Mouse (Mus musculus): Measurements from ENCODE around the gene Limch1.

The Limch1 gene

DNA sequence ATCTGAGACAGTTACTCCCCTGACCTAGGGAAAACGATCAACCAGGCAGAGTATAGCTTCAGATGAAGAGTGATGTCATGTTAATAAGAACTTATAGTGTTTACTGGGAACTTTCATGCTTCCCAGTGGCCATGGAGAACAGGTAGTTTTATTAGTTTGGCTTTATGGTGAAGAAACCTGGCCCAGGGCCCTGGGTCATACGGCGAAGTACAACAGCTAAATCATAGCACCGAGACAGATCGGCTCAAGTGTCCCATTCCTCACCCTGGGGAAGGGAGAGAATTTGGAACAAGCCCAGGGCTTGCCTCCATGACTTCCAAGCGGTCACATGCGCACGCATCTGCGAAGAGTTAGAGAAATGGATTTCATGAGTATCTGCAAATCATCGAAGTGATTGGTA lies 84.6 kb downstream of the Limch1 start:
- DNase-seq (ENCODE audit: low spot score), result no peak

DNA sequence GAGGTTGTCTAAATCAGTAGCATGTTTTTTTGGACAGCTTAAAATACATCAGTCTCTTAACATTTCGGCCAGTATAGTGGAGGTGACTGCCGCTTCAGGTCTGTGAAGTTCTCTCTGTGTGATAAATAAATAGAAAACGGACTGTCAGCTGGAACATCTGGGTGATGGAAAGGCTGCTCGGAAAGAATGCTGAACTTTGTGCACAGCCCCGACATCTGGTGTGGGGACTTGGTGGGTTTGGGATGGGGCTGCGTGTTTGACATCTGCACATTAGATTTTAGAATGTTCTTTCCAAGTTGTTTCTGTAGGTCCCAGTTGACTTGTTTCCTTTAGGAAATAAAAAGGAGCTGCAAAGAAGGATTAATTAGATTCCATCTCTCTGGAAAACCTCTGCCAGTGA lies 89.1 kb downstream of the Limch1 start:
- no peak for DNase-seq (ENCODE audit: low spot score)

- no peak for DNase-seq (ENCODE audit: low spot score)
Measured at GRCm38 (mm10) chr5:66836892-66837291, 91.3 kb downstream of the Limch1 start.

DNA sequence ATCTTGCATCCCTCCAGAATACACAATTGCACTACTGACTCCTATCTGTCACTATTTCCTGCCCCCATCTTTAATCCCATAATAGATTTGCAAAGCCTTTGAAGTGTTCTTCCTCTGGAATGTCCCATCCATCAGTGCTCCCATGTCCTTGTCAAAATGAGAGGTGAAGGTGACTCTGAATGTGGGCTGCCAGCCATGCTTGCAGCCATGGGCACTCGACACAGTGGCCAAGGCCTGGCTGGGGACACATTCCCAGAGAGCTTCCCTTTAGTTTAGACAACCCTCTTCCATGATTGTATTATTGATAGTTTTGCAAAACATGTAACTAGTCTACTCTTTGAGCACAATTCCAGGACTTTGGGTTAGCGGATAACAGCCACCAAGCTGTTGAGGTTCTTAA lies 96.3 kb downstream of the Limch1 start:
- DNase-seq (ENCODE audit: low spot score), result no peak

DNA sequence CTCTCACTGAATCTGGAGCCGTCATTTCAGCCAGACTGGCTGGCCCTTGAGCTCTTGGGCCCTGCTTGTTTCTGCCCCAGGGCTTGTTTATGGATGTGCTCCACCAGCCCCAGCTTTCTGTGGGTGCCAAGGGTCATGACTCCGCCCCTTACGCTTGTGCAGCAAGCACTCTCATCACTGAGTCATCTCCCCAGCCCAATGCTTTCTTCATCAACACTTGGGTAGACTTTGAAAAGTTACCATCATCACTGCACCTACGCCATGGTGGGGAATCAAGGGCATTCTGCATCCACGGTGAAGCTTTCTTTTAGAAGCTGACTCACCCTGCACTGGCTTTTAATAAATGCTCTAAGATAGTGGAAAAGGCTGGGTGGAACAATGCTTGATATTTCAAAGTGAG lies 97.1 kb downstream of the Limch1 start:
- no peak for DNase-seq (ENCODE audit: low spot score)

- DNase-seq (ENCODE audit: low spot score), result no peak
Measured at GRCm38 (mm10) chr5:66848136-66848535, 102.5 kb downstream of the Limch1 start.

DNA sequence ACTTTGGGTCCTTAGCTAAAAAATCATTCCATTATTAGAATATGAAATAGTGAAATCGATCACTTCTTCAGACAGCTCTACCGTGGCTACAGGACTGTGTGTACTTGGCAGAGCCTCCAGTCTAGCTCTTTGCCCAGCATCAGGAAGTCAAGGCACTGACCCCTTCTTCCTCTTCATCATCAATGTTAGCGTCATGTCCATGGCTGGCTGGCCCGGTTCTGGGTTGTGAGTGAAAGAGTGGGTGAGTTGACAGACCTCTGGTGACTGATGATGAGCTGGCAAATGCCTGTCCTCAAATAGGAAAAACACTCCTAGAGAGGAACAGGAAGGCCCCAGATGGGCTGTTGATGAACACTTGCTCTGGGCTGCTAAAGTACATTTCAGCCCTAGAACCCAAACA lies 103.5 kb downstream of the Limch1 start:
- no peak for DNase-seq (ENCODE audit: low spot score)

- DNase-seq (ENCODE audit: low spot score), result no peak
Measured at GRCm38 (mm10) chr5:66850721-66851251, 105.2 kb downstream of the Limch1 start.

GRCm38 (mm10) chr5:66851708-66852107 lies 106.1 kb downstream of the Limch1 start:
- DNase-seq (ENCODE audit: low spot score), result no peak

DNA sequence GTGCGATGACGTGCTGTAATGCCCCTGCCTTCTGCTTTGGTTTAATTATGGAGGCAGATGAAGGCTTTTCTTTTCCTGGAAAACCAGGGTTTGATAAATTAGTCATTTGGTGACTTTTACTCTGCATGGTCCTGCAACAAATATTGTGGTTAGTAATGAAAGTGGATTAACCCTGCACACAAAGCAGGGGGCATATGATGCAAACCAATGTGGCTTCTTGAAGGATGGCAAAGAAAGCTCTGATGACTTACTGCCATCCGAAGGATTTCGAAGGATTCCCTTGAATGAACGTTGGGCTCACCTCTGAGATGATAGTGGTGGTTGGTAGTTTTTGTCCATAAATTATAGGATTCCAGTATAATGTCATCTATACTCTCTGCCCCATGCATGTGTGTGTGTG lies 108.6 kb downstream of the Limch1 start:
- DNase-seq (ENCODE audit: low spot score), result no peak

- no peak for DNase-seq (ENCODE audit: low spot score)
Measured at GRCm38 (mm10) chr5:66855358-66856107, 109.9 kb downstream of the Limch1 start.

DNA sequence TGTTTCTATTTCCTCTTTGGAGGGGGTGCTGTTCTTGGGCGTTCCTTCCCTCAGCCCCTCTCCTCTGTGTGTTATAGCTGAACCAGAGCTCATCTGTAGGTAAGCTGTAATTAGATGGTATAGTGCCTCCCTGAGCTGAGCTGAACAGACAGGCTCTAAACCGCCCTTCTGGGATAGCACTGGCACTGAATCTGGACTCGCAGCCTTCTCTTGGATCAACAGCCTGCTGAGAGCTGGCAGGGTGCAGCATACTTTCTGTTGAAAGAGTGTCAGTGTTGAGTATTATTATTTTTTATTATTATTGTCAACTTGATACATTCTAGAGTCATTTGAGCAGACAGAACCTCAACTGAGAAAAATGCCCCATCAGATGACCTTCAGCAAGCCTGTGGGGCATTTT lies 113.9 kb downstream of the Limch1 start:
- no peak for DNase-seq (ENCODE audit: low spot score)

GRCm38 (mm10) chr5:66861232-66862035 lies 115.8 kb downstream of the Limch1 start:
- DNase-seq (ENCODE audit: low spot score), result no peak

GRCm38 (mm10) chr5:66862151-66862550 lies 116.5 kb downstream of the Limch1 start:
- no peak for DNase-seq (ENCODE audit: low spot score)

- DNase-seq (ENCODE audit: low spot score), result no peak
Measured at GRCm38 (mm10) chr5:66865229-66865628, 119.6 kb downstream of the Limch1 start.

- DNase-seq (ENCODE audit: low spot score), result no peak
Measured at GRCm38 (mm10) chr5:66866019-66866418, 120.4 kb downstream of the Limch1 start.

DNA sequence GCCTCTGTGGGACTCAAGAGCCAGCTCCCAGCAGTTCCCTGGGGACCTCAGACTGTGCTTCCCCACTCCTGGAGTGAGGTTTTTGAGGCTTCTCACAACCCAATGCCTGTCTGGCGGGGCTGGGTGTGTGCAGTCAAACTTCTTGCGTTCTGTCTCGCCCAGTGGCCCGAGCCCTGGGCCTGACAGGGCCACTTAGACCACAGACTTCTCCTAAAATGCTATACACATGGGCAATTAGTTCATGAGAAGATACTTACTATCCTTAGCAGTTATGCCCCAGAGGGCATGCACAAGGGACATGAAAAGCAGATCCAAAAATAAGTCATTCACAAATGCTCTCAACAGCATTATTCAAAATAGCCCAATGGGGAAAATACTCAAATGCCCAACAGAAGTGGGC lies 123.9 kb downstream of the Limch1 start:
- DNase-seq (ENCODE audit: low spot score), result no peak

- DNase-seq (ENCODE audit: low spot score), result no peak
Measured at GRCm38 (mm10) chr5:66871521-66872050, 126.0 kb downstream of the Limch1 start.

- DNase-seq (ENCODE audit: low spot score), result no peak
Measured at GRCm38 (mm10) chr5:66872053-66872452, 126.4 kb downstream of the Limch1 start.

GRCm38 (mm10) chr5:66872681-66873080 lies 127.1 kb downstream of the Limch1 start:
- no peak for DNase-seq (ENCODE audit: low spot score)

DNA sequence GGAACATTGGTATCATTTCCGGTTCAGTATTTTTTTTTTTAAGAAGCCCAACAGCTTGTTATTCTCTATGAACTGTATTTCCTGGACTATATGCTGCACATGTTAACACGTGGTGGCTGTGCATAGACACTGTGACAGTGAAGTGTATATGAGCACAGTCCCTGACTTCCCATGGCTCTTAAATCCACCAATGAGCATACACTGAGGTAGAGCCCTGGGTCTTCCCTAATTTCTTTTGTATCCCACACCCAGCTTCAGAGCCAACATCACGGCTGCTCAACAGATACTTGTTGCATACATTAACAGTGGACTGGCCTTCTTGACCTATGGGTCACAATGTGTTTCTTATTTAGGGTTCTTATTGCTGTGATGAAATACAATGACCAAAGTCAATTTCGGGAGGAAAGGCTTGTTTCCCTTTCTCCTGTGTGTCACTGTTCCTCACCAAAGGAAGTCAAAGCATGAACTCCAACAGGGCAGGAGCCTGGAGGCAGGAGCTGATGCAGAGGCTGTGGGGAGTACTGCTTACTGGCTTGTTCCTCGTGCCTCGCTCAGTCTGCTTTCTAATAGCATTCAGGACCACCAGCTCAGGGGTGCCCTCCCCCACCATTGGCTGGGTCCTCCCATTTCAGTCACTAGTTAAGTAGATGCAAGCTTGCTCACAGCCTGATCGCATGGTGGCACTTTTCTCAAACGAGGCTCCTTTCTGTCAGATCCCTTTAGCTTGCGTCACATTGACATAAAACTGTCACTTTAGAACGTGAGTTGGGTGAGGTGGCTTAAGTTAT lies 130.6 kb downstream of the Limch1 start:
- no peak for DNase-seq (ENCODE audit: low spot score)

DNA sequence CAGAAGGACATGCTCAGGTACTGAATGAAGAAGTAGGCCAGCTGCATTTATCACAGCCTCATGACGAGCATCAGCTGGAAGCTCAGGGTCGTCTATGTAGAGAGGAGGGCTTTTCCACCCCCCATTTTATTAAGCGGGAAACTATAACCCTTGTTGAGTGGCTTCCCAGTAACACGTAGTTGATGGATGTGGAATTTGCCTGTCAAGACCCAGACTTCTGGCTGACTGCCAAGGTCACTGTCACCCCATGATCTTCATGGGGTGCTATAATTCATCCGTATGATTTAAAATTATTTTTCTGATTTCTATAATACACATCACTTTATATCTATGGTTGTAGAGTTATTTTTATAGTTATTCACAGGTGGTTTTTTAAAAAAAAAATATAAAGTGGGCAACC lies 131.4 kb downstream of the Limch1 start:
- DNase-seq (ENCODE audit: low spot score), result no peak
